Mouse (Mus musculus): Measurements from ENCODE around the gene Mfsd4b1.

Mfsd4b1 gene

GRCm38 (mm10) chr10:39956340-39956878 lies 68.7 kb downstream of the Mfsd4b1 start:
- DNase-seq: no peak

GRCm38 (mm10) chr10:39955163-39955562 lies 69.9 kb downstream of the Mfsd4b1 start:
- DNase-seq: no peak

Data from thymus, postnatal 25 days (tissue).